Mouse (Mus musculus) bone marrow, adult 2 months (tissue): ENCODE measurements around the gene Golga3.

Experiments used
- CTCF ChIP-seq: fragments of 200-500 bp; IDR thresholded peaks from 2 replicates; pipeline ENCODE4 v1.5.1; 2011; ENCODE audit warnings: low read length, control low read depth; ENCODE audit not compliant: control insufficient read depth, insufficient read depth
- POLR2A ChIP-seq: fragments of 200-500 bp; IDR thresholded peaks from 2 replicates; pipeline ENCODE4 v1.6.1; 2011; ENCODE audit warnings: low read depth, mild to moderate bottlenecking, control low read depth, low read length, borderline replicate concordance; ENCODE audit not compliant: control insufficient read depth

DNA sequence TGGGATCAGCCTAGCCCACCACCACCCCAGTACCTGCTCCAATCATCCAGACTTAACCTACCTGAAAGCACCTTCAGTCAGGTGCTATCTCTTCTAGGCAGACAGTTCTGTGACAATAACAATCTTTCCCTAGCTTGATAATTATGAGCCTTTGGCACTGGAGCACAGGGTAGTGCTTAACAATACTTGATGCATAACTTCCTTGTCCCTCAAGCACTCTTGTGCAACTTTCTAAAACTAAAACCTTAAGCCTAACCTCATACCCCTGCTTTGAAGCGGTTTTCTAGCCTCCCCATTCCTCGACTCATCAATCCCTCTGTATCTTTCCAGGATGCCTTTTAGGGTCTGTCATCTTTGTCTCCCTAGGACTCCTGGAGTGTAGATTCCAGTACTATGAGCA, 98.3 kb downstream of the Golga3 start:
- TF ChIP-seq CTCF (no peak), POLR2A (no peak)
